Mouse (Mus musculus) G1E (cell line): Measurements from ENCODE around the gene Pbx1. TPM values are rescaled to one million over a fixed set of nuclear protein-coding genes. Genes with fewer than 3 reads are reported as not detected.

Source experiments
- ATAC-seq: 2 replicates; pipeline ENCODE4 v1.8.0; 2016; ENCODE audit warnings: mild to moderate bottlenecking; ENCODE audit not compliant: insufficient number of reproducible peaks, poor library complexity, low FRiP score, severe bottlenecking; ENCODE audit errors: extremely low read depth
- DNase-seq: peaks from one replicate; pipeline ENCODE4 v3.0.0; 2012; ENCODE audit warnings: low spot score
- H3K27me3 ChIP-seq: 2 replicates; pipeline ENCODE4 v1.6.1; 2012; ENCODE audit warnings: mild to moderate bottlenecking, low read length, inconsistent platforms; ENCODE audit not compliant: insufficient read depth
- H3K36me3 ChIP-seq: replicated peaks from 2 replicates; pipeline ENCODE3; 2012; ENCODE audit warnings: mild to moderate bottlenecking, inconsistent platforms
- H3K4me1 ChIP-seq: 2 replicates; pipeline ENCODE4 v1.6.1; 2012; ENCODE audit warnings: low read depth, low read length, inconsistent platforms, mixed read lengths; ENCODE audit not compliant: insufficient read depth
- H3K4me3 ChIP-seq: 2 replicates; pipeline ENCODE4 v1.5.1; 2012; ENCODE audit warnings: low read depth, mild to moderate bottlenecking, inconsistent platforms, low read length, moderate library complexity, mixed read lengths
- H3K9me3 ChIP-seq: replicated peaks from 2 replicates; pipeline ENCODE4 v1.6.1; 2012; ENCODE audit warnings: inconsistent platforms
- CTCF ChIP-seq: IDR thresholded peaks from 2 replicates; pipeline ENCODE4 v1.5.1; 2012; ENCODE audit warnings: low read depth, low read length, inconsistent platforms, mixed read lengths
- GATA1 ChIP-seq: IDR thresholded peaks from 2 replicates; pipeline ENCODE4 v1.6.1; 2012; ENCODE audit warnings: borderline replicate concordance, low read length, inconsistent platforms, mixed read lengths
- GATA2 ChIP-seq: IDR thresholded peaks from 2 replicates; pipeline ENCODE4 v1.6.1; 2012; ENCODE audit warnings: low read depth, low read length, inconsistent platforms, borderline replicate concordance
- POLR2AphosphoS5 ChIP-seq: IDR thresholded peaks from 2 replicates; pipeline ENCODE4 v1.6.1; 2012; ENCODE audit warnings: low read depth, low read length, inconsistent platforms; ENCODE audit not compliant: insufficient replicate concordance
- TAL1 ChIP-seq: conservative IDR thresholded peaks from 2 replicates; pipeline ENCODE4 v1.6.1; 2012; ENCODE audit warnings: low read depth, low read length, inconsistent platforms, mixed read lengths
- polyA plus RNA-seq: library from polyadenylated mRNA; stranded (reverse); fragments of >175 nt; gene quantifications from 2 replicates; pipeline ENCODE4 v1.2.3, GENCODE M21; 2012
- total RNA-seq, 2 experiments: library from RNA; stranded (forward) in 1 of 2; stranded (reverse) in 1 of 2; fragments of 200-1000 nt in 1 of 2; fragments of >200 nt in 1 of 2; fragmentation: Nextera tagmentation in 1 of 2; gene quantifications; 2 replicates each; pipeline ENCODE4 v1.2.3; 2014 to 2017

Pbx1 gene
- total and polyA plus RNA-seq, 3 experiments = 0.11 to 0.23 TPM; not detected in 1

DNA sequence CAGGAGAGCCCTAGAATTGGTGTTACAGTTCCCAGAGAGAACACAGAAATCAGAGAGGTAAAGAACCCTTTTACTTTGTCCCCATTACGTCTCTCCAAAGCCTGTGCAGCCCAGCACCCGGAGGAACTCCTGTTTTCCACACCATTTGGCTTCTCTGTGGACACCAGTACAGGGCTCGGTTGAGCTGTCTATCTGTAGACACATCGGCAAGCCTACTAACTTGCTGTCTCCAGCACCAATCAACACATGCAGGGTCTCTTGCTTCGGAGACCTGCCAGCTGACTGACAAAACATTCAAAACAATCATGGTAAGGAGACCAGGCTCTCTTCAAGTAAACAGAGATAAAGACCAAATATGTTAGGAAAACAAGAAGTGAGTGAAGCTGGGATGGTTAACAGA is 362.3 kb downstream of the Pbx1 start:
- H3K36me3 ChIP-seq = no peaks in the 10 kb centered on the region
- no peak for ATAC-seq
- DNase-seq = no peak
- H3K9me3 ChIP-seq = peaks cover 36% of the 10 kb centered on the region
- H3K4me3 ChIP-seq = no peak overlapping the region
- TF ChIP-seq GATA1 (no peak), POLR2AphosphoS5 (no peak), TAL1 (no peak), GATA2 (no peak), CTCF (no peak)
- no peaks in the 10 kb centered on the region for H3K27me3 ChIP-seq
- no peaks in the 10 kb centered on the region for H3K4me1 ChIP-seq
